Comparison of ENCODE assay signal across 8 mouse cellular contexts in the genomic region with DNA sequence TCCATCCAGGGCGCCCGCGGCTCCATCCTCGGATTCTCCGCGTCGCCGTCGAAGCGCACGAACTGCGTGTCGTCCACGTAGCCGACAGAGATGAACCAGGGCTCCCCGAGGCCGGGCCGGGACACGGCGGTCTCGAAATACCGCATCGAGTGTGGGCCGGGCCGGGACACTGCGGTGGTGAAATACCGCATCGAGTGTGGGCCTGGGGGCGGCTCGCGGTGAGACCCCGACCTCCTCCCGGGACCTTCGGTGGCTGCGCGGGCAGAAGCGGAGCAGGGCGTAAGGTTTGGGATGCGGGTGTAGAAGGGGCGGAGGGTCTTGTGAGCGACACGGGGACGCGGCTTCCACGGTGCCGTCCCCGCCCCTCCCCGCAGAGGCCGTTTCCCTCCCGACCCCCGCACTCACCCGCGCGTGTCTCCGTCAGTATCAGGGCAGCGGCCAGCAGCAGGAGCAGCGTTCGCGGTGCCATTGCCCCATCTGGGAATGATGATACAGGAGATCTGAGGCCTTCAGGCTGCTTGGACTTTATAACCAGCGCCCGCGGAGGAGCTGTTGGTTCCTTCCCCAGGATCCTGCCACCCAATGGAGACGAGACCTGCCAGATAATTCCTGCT. TPM values are rescaled to one million over a fixed set of nuclear protein-coding genes. Genes with fewer than 3 reads are reported as not detected.
DNase-seq lines count a peak whose midpoint lies in the region; ATAC-seq and TF ChIP-seq lines count a peak whose summit lies in the region.

A gene (minus strand): TSS at position 499 of the 614 bp plus-strand sequence.

- H3K27ac ChIP-seq in heart, embryonic 15.5 days: no peak within 1 kb of the TSS
- H3K27ac ChIP-seq in embryonic facial prominence, embryonic 12.5 days: no peak within 1 kb of the TSS
- no peak within 1 kb of the TSS for H3K27ac ChIP-seq in kidney, postnatal 0 days
- H3K27ac ChIP-seq in midbrain, postnatal 0 days (ENCODE audit: low read depth, low read length): no peak within 1 kb of the TSS

- 2% methylated on average over 63 of the region's 63 CpGs for WGBS in heart, embryonic 15.5 days
- WGBS in embryonic facial prominence, embryonic 12.5 days: 2% methylated on average over 50 of the region's 63 CpGs
- whole genome bisulfite sequencing in kidney, postnatal 0 days: 2% methylated on average over 63 of the region's 63 CpGs
- WGBS in midbrain, postnatal 0 days: 1% methylated on average over 57 of the region's 63 CpGs

- no peak for DNase-seq in heart, postnatal 25 days (ENCODE audit: low spot score)
- no peak for DNase-seq in kidney, postnatal 0 days (ENCODE audit: low spot score)
- DNase-seq in midbrain, postnatal 0 days (ENCODE audit: low spot score): no peak
- no peak for DNase-seq in c-Kit-positive CD71-positive TER-119-positive erythroid progenitor cells, embryonic 14.5 days (ENCODE audit: low spot score)
- DNase-seq in ovary, postnatal 10 days (ENCODE audit: low spot score): no peak
- no peak for DNase-seq in left cerebral cortex, adult 8-10 months (ENCODE audit: low spot score in 2 of 2)

- no peak for TF ChIP-seq CTCF in kidney, postnatal 0 days (IDR thresholded peaks at IDR 0.05; ENCODE audit: low read depth)
- no peak for TF ChIP-seq CTCF in midbrain, postnatal 0 days (IDR thresholded peaks at IDR 0.05)

- no peaks in the 10 kb centered on the region for H3K9me3 ChIP-seq in heart, embryonic 15.5 days (replicated peaks)
- no peaks in the 10 kb centered on the region for H3K9me3 ChIP-seq in embryonic facial prominence, embryonic 12.5 days
- no peaks in the 10 kb centered on the region for H3K9me3 ChIP-seq in kidney, postnatal 0 days (replicated peaks; ENCODE audit: low read length)
- H3K9me3 ChIP-seq in midbrain, postnatal 0 days (ENCODE audit: low read length): no peaks in the 10 kb centered on the region

- peaks cover 81% of the 10 kb centered on the region for H3K27me3 ChIP-seq in heart, embryonic 15.5 days
- H3K27me3 ChIP-seq in embryonic facial prominence, embryonic 12.5 days: peaks cover 76% of the 10 kb centered on the region
- H3K27me3 ChIP-seq in kidney, postnatal 0 days (ENCODE audit: insufficient read depth, low read length): peaks cover 31% of the 10 kb centered on the region
- H3K27me3 ChIP-seq in midbrain, postnatal 0 days (ENCODE audit: insufficient read depth, low read length): peaks cover 45% of the 10 kb centered on the region

- no peaks in the 10 kb centered on the region for H3K36me3 ChIP-seq in heart, embryonic 15.5 days
- no peaks in the 10 kb centered on the region for H3K36me3 ChIP-seq in embryonic facial prominence, embryonic 12.5 days
- no peaks in the 10 kb centered on the region for H3K36me3 ChIP-seq in kidney, postnatal 0 days (ENCODE audit: insufficient read depth, low read length)
- no peaks in the 10 kb centered on the region for H3K36me3 ChIP-seq in midbrain, postnatal 0 days (ENCODE audit: insufficient read depth, low read length)

- no peak for ATAC-seq in heart, embryonic 15.5 days (replicated peaks; ENCODE audit: insufficient number of reproducible peaks, insufficient read depth, low FRiP score, low read depth)
- ATAC-seq in embryonic facial prominence, embryonic 12.5 days (ENCODE audit: insufficient number of reproducible peaks, insufficient read depth, low FRiP score, low TSS enrichment): no peak
- no peak for ATAC-seq in kidney, postnatal 0 days (replicated peaks; ENCODE audit: low FRiP score, low read depth)
- no peak for ATAC-seq in midbrain, postnatal 0 days (ENCODE audit: low FRiP score)

- no peak within 1 kb of the TSS for H3K9ac ChIP-seq in heart, embryonic 15.5 days
- H3K9ac ChIP-seq in embryonic facial prominence, embryonic 12.5 days: no peak within 1 kb of the TSS
- no peak within 1 kb of the TSS for H3K9ac ChIP-seq in kidney, postnatal 0 days (ENCODE audit: low read depth, low read length)
- no peak within 1 kb of the TSS for H3K9ac ChIP-seq in midbrain, postnatal 0 days (replicated peaks; ENCODE audit: low read length, poor library complexity, severe bottlenecking)

- H3K4me3 ChIP-seq in heart, embryonic 15.5 days: peak within 1 kb of the TSS; percentile 40
- H3K4me3 ChIP-seq in embryonic facial prominence, embryonic 12.5 days: peak within 1 kb of the TSS; percentile 22
- peak within 1 kb of the TSS; percentile 45 for H3K4me3 ChIP-seq in kidney, postnatal 0 days (replicated peaks; ENCODE audit: low read depth, low read length)
- H3K4me3 ChIP-seq in midbrain, postnatal 0 days (ENCODE audit: low read depth, low read length): peak within 1 kb of the TSS; percentile 16

- peak within 1 kb of the TSS; percentile 60 for H3K4me2 ChIP-seq in heart, embryonic 15.5 days
- H3K4me2 ChIP-seq in embryonic facial prominence, embryonic 12.5 days (replicated peaks): peak within 1 kb of the TSS; percentile 35
- peak within 1 kb of the TSS; percentile 70 for H3K4me2 ChIP-seq in kidney, postnatal 0 days (ENCODE audit: low read length)
- peak within 1 kb of the TSS; percentile 30 for H3K4me2 ChIP-seq in midbrain, postnatal 0 days (ENCODE audit: low read depth, low read length, poor library complexity, severe bottlenecking)

- intact Hi-C loops in heart, postnatal 25 days (cut with DNase I): no loop called here

- H3K4me1 ChIP-seq in heart, embryonic 15.5 days (replicated peaks): peaks cover 6% of the 10 kb centered on the region
- H3K4me1 ChIP-seq in embryonic facial prominence, embryonic 12.5 days: no peaks in the 10 kb centered on the region
- H3K4me1 ChIP-seq in kidney, postnatal 0 days (replicated peaks; ENCODE audit: insufficient read depth, low read length): peaks cover 9% of the 10 kb centered on the region; the same call in 1 of the 2 replicates
- no peaks in the 10 kb centered on the region for H3K4me1 ChIP-seq in midbrain, postnatal 0 days (ENCODE audit: insufficient read depth, low read length)

RNA-seq across cellular contexts. Expression of the gene that starts here (rescaled TPM):
- 0.84 and 1.8 TPM in 2 replicates for polyA plus RNA-seq in heart, embryonic 15.5 days (2015; fragmentation: Nextera tagmentation; extraction: Ambion mirVana)
- not detected for total RNA-seq in heart, postnatal 25 days (2021)
- not detected in 2 replicates for polyA plus RNA-seq in embryonic facial prominence, embryonic 12.5 days (2016; fragmentation: Nextera tagmentation; extraction: Ambion mirVana)
- not detected in 2 replicates for polyA plus RNA-seq in kidney, postnatal 0 days (2015; fragmentation: Nextera tagmentation; extraction: Ambion mirVana)
- not detected in 2 replicates for total RNA-seq in midbrain, postnatal 0 days (2014; rRNA removed)
- polyA plus RNA-seq in midbrain, postnatal 0 days (2015; fragmentation: Nextera tagmentation; extraction: Ambion mirVana): not detected in 2 replicates
- total RNA-seq in left cerebral cortex, adult 8-10 months (2022): not detected
